Mouse (Mus musculus) bone marrow, adult 2 months (tissue): ENCODE results near the gene Lonp2.

ENCODE experiments used
- CTCF ChIP-seq: fragments of 200-500 bp; IDR thresholded peaks from 2 replicates; pipeline ENCODE4 v1.5.1; 2011; ENCODE audit warnings: low read length, control low read depth; ENCODE audit not compliant: control insufficient read depth, insufficient read depth
- POLR2A ChIP-seq: fragments of 200-500 bp; IDR thresholded peaks from 2 replicates; pipeline ENCODE4 v1.6.1; 2011; ENCODE audit warnings: low read depth, mild to moderate bottlenecking, control low read depth, low read length, borderline replicate concordance; ENCODE audit not compliant: control insufficient read depth

DNA sequence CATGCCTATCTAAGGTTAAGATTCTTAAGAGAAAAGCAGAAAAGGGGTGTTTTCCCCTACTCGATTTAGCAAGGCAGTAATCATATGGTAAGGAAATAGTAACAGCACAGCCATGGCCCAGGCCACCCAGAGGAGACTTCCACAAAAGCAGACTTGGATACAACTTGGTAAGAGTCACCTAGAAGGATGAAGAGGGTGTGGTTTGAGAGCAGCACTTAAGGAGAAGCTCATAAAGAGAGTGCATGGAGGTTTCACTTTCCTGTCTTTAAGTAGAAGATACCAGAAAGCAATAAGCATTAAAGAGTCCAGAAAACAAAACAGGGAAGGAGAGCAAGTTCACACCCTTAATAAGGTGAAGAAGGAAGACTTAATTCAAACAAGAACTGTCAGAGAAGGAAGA, 111.1 kb downstream of the Lonp2 start:
- TF ChIP-seq POLR2A (no peak), CTCF (no peak)
